Mouse (Mus musculus): ENCODE measurements around the gene 7530416G11Rik. TPM values are rescaled to one million over a fixed set of nuclear protein-coding genes. Genes with fewer than 3 reads are reported as not detected.

The 7530416G11Rik gene
- polyA plus RNA-seq, 1 experiment from 2014 or later: not detected

GRCm38 (mm10) chr15:85477584-85477983 lies 25.4 kb downstream of the 7530416G11Rik start:
- Histone ChIP-seq H3K27ac (replicated peaks) (no peak overlapping the region), H3K36me3 (peaks cover 3% of the 10 kb centered on the region; the same call in 1 of the 2 replicates)

GRCm38 (mm10) chr15:85474697-85475096 lies 28.3 kb downstream of the 7530416G11Rik start:
- H3K4me3 ChIP-seq: no peak overlapping the region
- H3K4me2 ChIP-seq: no peak overlapping the region
- peaks cover 13% of the 10 kb centered on the region for H3K4me1 ChIP-seq (replicated peaks)
- 57% methylated on average over 3 of the region's 3 CpGs for WGBS
- H3K36me3 ChIP-seq: peaks cover 14% of the 10 kb centered on the region; the same call in 1 of the 2 replicates
- no peaks in the 10 kb centered on the region for H3K9me3 ChIP-seq
- no peaks in the 10 kb centered on the region for H3K27me3 ChIP-seq
- no peak overlapping the region for H3K27ac ChIP-seq (replicated peaks)
- H3K9ac ChIP-seq: no peak overlapping the region
- peak; percentile 48; the same call in 1 of the 2 replicates for ATAC-seq (ENCODE audit: low read depth)

More at GRCm38 (mm10) chr15:85477584-85477983, 25.4 kb downstream of the 7530416G11Rik start:
- Histone ChIP-seq H3K4me3 (no peak overlapping the region), H3K4me1 (replicated peaks) (peaks cover 31% of the 10 kb centered on the region), H3K9me3 (no peaks in the 10 kb centered on the region), H3K9ac (no peak overlapping the region), H3K27me3 (no peaks in the 10 kb centered on the region), H3K4me2 (no peak overlapping the region)
- ATAC-seq (ENCODE audit: low read depth): no peak
- WGBS: 46% methylated on average over 1 of the region's 1 CpGs

DNA sequence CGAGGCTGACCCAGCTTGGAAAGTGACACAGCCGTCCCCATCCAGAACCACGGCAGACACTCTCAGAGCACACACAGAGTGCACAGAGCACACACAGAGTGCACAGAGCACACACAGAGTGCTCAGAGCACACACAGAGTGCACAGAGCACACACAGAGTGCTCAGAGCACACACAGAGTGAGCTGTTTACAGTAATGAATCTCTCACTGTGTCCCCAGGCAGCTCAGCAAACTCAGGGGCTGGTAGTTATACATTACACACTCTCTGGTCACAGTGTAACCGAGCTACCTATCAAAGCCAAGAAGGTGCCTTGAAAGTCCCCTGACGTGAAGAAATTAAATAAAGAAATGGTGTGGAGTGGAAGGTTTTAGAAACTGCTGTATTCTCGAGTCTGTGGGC lies 33.6 kb downstream of the 7530416G11Rik start:
- Histone ChIP-seq H3K4me3 (no peak overlapping the region), H3K27ac (replicated peaks) (no peak overlapping the region), H3K36me3 (peaks cover 43% of the 10 kb centered on the region), H3K9me3 (no peaks in the 10 kb centered on the region), H3K4me1 (replicated peaks) (peaks cover 28% of the 10 kb centered on the region), H3K9ac (no peak overlapping the region), H3K27me3 (no peaks in the 10 kb centered on the region), H3K4me2 (no peak overlapping the region)
- 83% methylated on average over 6 of the region's 6 CpGs for WGBS
- no peak for ATAC-seq (ENCODE audit: low read depth)

- no peak overlapping the region for H3K9ac ChIP-seq
- no peak overlapping the region for H3K4me2 ChIP-seq
- no peaks in the 10 kb centered on the region for H3K9me3 ChIP-seq
- WGBS: 59% methylated on average over 5 of the region's 5 CpGs
- H3K4me1 ChIP-seq (replicated peaks): peaks cover 56% of the 10 kb centered on the region
- H3K4me3 ChIP-seq: no peak overlapping the region
- no peak for ATAC-seq (ENCODE audit: low read depth)
- peak overlapping the region; percentile 73 for H3K27ac ChIP-seq (replicated peaks)
- no peaks in the 10 kb centered on the region for H3K27me3 ChIP-seq
- peaks cover 42% of the 10 kb centered on the region for H3K36me3 ChIP-seq
Observed at GRCm38 (mm10) chr15:85466456-85467067, 36.5 kb downstream of the 7530416G11Rik start.

GRCm38 (mm10) chr15:85464823-85465565 lies 38.0 kb downstream of the 7530416G11Rik start:
- peaks cover 72% of the 10 kb centered on the region for H3K4me1 ChIP-seq (replicated peaks)
- no peaks in the 10 kb centered on the region for H3K9me3 ChIP-seq
- 32% methylated on average over 10 of the region's 10 CpGs for WGBS
- no peak overlapping the region for H3K4me3 ChIP-seq
- H3K9ac ChIP-seq: no peak overlapping the region
- ATAC-seq (ENCODE audit: low read depth): no peak
- H3K4me2 ChIP-seq: no peak overlapping the region
- H3K27me3 ChIP-seq: no peaks in the 10 kb centered on the region
- peaks cover 44% of the 10 kb centered on the region for H3K36me3 ChIP-seq
- peak overlapping the region; percentile 89 for H3K27ac ChIP-seq (replicated peaks)

DNA sequence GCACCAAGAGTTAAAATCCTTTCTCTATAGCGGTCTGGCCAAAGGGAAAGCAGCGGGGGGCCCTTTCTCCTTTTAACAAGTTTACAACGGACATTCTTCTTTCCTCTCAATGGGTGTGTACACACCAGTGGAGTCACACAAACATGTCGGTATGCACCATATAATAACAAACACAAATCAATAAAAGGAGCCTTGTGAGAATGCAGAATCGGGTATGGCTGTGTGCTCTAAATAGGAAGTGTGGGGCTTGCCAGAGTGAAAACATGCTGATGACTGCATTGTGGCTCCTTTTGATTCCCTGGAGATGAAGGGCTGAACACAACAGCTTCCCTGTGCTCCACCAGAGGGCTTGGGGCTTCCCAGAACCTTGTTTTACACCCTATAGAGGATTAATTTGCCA lies 38.8 kb downstream of the 7530416G11Rik start:
- peak; percentile 32; the same call in 1 of the 2 replicates for ATAC-seq (ENCODE audit: low read depth)
- H3K4me1 ChIP-seq (replicated peaks): peaks cover 80% of the 10 kb centered on the region
- no peaks in the 10 kb centered on the region for H3K9me3 ChIP-seq
- no peaks in the 10 kb centered on the region for H3K27me3 ChIP-seq
- no peak overlapping the region for H3K4me2 ChIP-seq
- H3K4me3 ChIP-seq: no peak overlapping the region
- H3K27ac ChIP-seq (replicated peaks): peak overlapping the region; percentile 89
- H3K36me3 ChIP-seq: peaks cover 37% of the 10 kb centered on the region
- no peak overlapping the region for H3K9ac ChIP-seq
- whole genome bisulfite sequencing: 7% methylated on average over 5 of the region's 5 CpGs

GRCm38 (mm10) chr15:85463027-85463790 lies 39.8 kb downstream of the 7530416G11Rik start:
- no peak overlapping the region for H3K4me3 ChIP-seq
- 21% methylated on average over 13 of the region's 13 CpGs for WGBS
- H3K27me3 ChIP-seq: no peaks in the 10 kb centered on the region
- peak overlapping the region; percentile 0; the same call in 1 of the 2 replicates for H3K4me2 ChIP-seq
- H3K36me3 ChIP-seq: peaks cover 29% of the 10 kb centered on the region
- no peaks in the 10 kb centered on the region for H3K9me3 ChIP-seq
- ATAC-seq (ENCODE audit: low read depth): no peak
- H3K4me1 ChIP-seq (replicated peaks): peaks cover 90% of the 10 kb centered on the region
- peak overlapping the region; percentile 89 for H3K27ac ChIP-seq (replicated peaks)
- H3K9ac ChIP-seq: peak overlapping the region; percentile 9; the same call in 1 of the 2 replicates

GRCm38 (mm10) chr15:85462138-85462537 lies 40.9 kb downstream of the 7530416G11Rik start:
- Histone ChIP-seq H3K4me3 (no peak overlapping the region), H3K4me1 (replicated peaks) (peaks cover 100% of the 10 kb centered on the region), H3K27ac (replicated peaks) (peak overlapping the region; percentile 89), H3K9ac (peak overlapping the region; percentile 9; the same call in 1 of the 2 replicates), H3K4me2 (0 out of 2 replicates have a peak overlapping the region, but pooled peaks have one; percentile 0), H3K27me3 (no peaks in the 10 kb centered on the region), H3K36me3 (peaks cover 27% of the 10 kb centered on the region), H3K9me3 (no peaks in the 10 kb centered on the region)
- WGBS: 42% methylated on average over 4 of the region's 4 CpGs
- no peak for ATAC-seq (ENCODE audit: low read depth)

GRCm38 (mm10) chr15:85461541-85461940 lies 41.5 kb downstream of the 7530416G11Rik start:
- Histone ChIP-seq H3K4me1 (replicated peaks) (peaks cover 100% of the 10 kb centered on the region), H3K36me3 (peaks cover 24% of the 10 kb centered on the region), H3K9me3 (no peaks in the 10 kb centered on the region), H3K4me2 (no peak overlapping the region), H3K27me3 (no peaks in the 10 kb centered on the region), H3K27ac (replicated peaks) (peak overlapping the region; percentile 89), H3K4me3 (no peak overlapping the region), H3K9ac (0 out of 2 replicates have a peak overlapping the region, but pooled peaks have one; percentile 19)
- 19% methylated on average over 4 of the region's 4 CpGs for WGBS
- ATAC-seq (ENCODE audit: low read depth): peak; percentile 69

DNA sequence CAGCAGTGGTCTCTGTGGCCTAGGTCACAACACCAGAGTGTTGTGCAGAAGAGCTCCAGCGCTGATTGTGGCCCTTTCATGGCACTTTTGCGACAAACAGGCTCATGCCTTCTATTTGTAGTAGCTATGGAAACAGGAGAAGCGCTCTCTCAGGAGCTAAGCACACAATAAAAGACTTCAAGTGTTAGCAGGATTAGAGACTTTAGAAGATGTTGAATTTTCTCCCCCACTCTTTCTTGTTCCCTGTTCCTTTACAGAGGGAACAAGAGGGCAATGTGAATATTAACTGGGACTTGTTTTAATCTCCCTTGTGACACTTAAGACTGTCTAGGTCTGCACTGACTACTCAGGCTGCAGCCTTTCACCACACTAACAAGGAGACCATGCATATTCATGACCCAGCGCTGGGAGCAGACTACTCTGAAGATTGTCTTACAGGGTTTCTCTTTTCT lies 44.4 kb downstream of the 7530416G11Rik start:
- Histone ChIP-seq H3K4me1 (replicated peaks) (peaks cover 91% of the 10 kb centered on the region), H3K36me3 (peaks cover 19% of the 10 kb centered on the region), H3K4me2 (no peak overlapping the region), H3K27ac (replicated peaks) (peak overlapping the region; percentile 89), H3K9me3 (no peaks in the 10 kb centered on the region), H3K4me3 (no peak overlapping the region), H3K9ac (no peak overlapping the region), H3K27me3 (no peaks in the 10 kb centered on the region)
- ATAC-seq (ENCODE audit: low read depth): no peak
- 9% methylated on average over 4 of the region's 4 CpGs for WGBS

DNA sequence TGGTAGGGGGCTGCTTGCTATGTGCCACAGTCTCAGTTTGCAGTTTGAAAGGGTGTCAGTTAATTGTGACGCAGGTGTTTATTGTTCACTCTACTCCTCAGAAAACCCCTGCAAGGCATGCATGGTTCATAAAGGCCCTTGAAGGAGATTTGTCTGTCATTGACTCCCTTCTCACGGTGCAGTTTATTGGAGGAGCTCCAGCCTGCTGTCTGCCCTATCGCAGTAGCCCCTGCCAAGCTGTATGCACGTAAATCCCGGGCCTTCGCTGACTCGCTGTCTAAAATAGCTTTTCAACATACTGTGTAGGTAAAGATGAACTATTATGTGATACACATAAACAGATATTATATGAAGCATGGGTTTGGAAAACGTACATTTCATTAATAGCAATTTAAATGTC lies 45.2 kb downstream of the 7530416G11Rik start:
- ATAC-seq (ENCODE audit: low read depth): no peak; the same call in 1 of the 2 replicates

More for the DNA sequence above, 45.2 kb downstream of the 7530416G11Rik start:
- Histone ChIP-seq H3K4me2 (no peak overlapping the region), H3K9me3 (no peaks in the 10 kb centered on the region), H3K36me3 (peaks cover 12% of the 10 kb centered on the region; the same call in 1 of the 2 replicates), H3K27me3 (no peaks in the 10 kb centered on the region), H3K9ac (no peak overlapping the region), H3K27ac (replicated peaks) (peak overlapping the region; percentile 89), H3K4me3 (no peak overlapping the region), H3K4me1 (replicated peaks) (peaks cover 83% of the 10 kb centered on the region)
- 22% methylated on average over 8 of the region's 8 CpGs for WGBS

Data from neural tube, embryonic 13.5 days (tissue).